In the genomic region with DNA sequence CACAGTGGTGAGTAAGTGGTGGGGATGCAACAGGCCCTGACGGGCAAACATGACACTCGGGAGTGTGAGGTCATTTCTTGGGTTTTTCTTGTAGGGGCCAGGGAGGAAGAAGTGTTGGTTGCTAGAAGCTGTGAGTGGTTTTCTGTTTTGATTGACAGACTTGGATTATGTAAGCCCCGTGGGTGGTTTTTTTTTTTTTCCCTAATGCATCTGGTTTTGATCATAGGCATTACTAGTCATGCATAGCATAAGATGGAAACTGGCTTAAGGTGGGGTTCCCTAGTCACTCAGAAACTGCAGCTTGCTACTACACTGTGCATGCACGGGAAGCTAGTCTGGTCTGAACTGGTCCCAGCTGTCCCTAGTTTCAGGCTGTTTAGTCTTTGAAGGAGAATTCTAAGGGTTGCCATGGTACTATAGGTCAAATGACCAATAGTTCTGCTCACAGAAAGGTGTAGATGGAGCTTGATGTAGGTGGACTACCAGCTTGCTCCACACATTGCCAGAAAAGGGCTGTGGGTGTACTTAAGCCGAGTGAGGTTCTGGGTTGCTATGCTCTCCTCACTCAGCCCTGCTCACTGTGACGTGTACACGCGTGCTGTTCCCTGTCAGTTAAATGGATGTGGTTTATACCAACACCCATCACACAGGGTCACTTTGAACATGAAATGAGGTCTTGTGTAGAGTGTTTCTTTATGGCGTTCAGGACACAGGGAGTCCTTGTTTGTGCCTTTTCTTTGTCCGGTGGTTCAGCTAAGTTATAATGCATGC, we compare ENCODE assay signal across 14 mouse cellular contexts.
DNase-seq lines count a peak whose midpoint lies in the region; ATAC-seq and TF ChIP-seq lines count a peak whose summit lies in the region.
"Had no signal": no experiment of that assay in that cellular context is flagged by ENCODE, and none has a peak within 500 bp of the region (broad histone marks: within the 10 kb centered on the region; RNA-seq: fewer than 3 reads in every experiment).

No protein-coding gene starts in this region.

- no peak for DNase-seq in layer of hippocampus, adult 2 months (ENCODE audit: low spot score in 2 of 2)
- DNase-seq in layer of hippocampus, postnatal 36 days: no peak
- peak; percentile 33 for DNase-seq in CH12.LX (ENCODE audit: extremely low read depth)
- peak; percentile 55 for DNase-seq in embryonic facial prominence, embryonic 14.5 days (ENCODE audit: low spot score)
- DNase-seq in urinary bladder, adult 2 months (ENCODE audit: low spot score): no peak
- no peak for DNase-seq in left cerebral cortex, adult 11 months (ENCODE audit: low spot score)
- DNase-seq: adrenal gland, postnatal 36 days; kidney, adult 2 months; liver; thymus, postnatal 14 days had no signal

- no peak for TF ChIP-seq CTCF in layer of hippocampus, adult 2 months (conservative IDR thresholded peaks at IDR 0.05)
- TF ChIP-seq CTCF in CH12.LX (conservative IDR thresholded peaks at IDR 0.05 in 1 of 2, IDR thresholded peaks at IDR 0.05 in 1 of 2; ENCODE audit: low read depth in 2 of 2, low read length in 2 of 2): no peak

- no peak for TF ChIP-seq RAD21 in CH12.LX (IDR thresholded peaks at IDR 0.05; ENCODE audit: low read depth, low read length)

- no peak overlapping the region for H3K4me3 ChIP-seq in layer of hippocampus, adult 2 months
- H3K4me3 ChIP-seq in CH12.LX (replicated peaks in 1 of 3; ENCODE audit: low read depth in 2 of 3, low read length in 2 of 3, poor library complexity in 1 of 3): no peak overlapping the region
- H3K4me3 ChIP-seq in embryonic facial prominence, embryonic 14.5 days (ENCODE audit: low read depth, low read length): no peak overlapping the region
- H3K4me3 ChIP-seq: heart, embryonic 12.5 days; midbrain, embryonic 12.5 days had no signal

- H3K27me3 ChIP-seq in CH12.LX (replicated peaks): peaks cover 2% of the 10 kb centered on the region
- no peaks in the 10 kb centered on the region for H3K27me3 ChIP-seq in embryonic facial prominence, embryonic 14.5 days (replicated peaks; ENCODE audit: control insufficient read depth, insufficient read depth, low read length)
- H3K27me3 ChIP-seq: heart, embryonic 12.5 days; midbrain, embryonic 12.5 days had no signal

- no peak overlapping the region for H3K9ac ChIP-seq in CH12.LX (ENCODE audit: insufficient read depth, low read depth)
- H3K9ac ChIP-seq in embryonic facial prominence, embryonic 14.5 days (ENCODE audit: low read depth, low read length): no peak overlapping the region
- H3K9ac ChIP-seq: heart, embryonic 12.5 days; midbrain, embryonic 12.5 days had no signal

- H3K27ac ChIP-seq in layer of hippocampus, adult 2 months: peak overlapping the region; percentile 49
- H3K27ac ChIP-seq in CH12.LX (ENCODE audit: insufficient read depth, low read depth): no peak overlapping the region
- no peak overlapping the region for H3K27ac ChIP-seq in embryonic facial prominence, embryonic 14.5 days (replicated peaks; ENCODE audit: low read depth, low read length)
- H3K27ac ChIP-seq: midbrain, embryonic 12.5 days had no signal

- 56% methylated on average over 10 of the region's 10 CpGs for WGBS in embryonic facial prominence, embryonic 14.5 days

- H3K79me2 ChIP-seq in CH12.LX (replicated peaks; ENCODE audit: control insufficient read depth, extremely low read depth, insufficient read depth, poor library complexity, severe bottlenecking): no peaks in the 10 kb centered on the region

- no peak for TF ChIP-seq POLR2A in CH12.LX (IDR thresholded peaks at IDR 0.05; ENCODE audit: low read depth, low read length)

- no peaks in the 10 kb centered on the region for H3K36me3 ChIP-seq in CH12.LX (replicated peaks in 1 of 2; ENCODE audit: control insufficient read depth in 1 of 2, insufficient read depth in 1 of 2, low read length in 1 of 2)
- H3K36me3 ChIP-seq in embryonic facial prominence, embryonic 14.5 days (ENCODE audit: control insufficient read depth, insufficient read depth, low read length): no peaks in the 10 kb centered on the region
- H3K36me3 ChIP-seq: heart, embryonic 12.5 days; midbrain, embryonic 12.5 days had no signal

- no peaks in the 10 kb centered on the region for H3K9me3 ChIP-seq in CH12.LX (replicated peaks; ENCODE audit: low read length)
- H3K9me3 ChIP-seq in embryonic facial prominence, embryonic 14.5 days (ENCODE audit: control insufficient read depth, low read length): no peaks in the 10 kb centered on the region
- H3K9me3 ChIP-seq: heart, embryonic 12.5 days; midbrain, embryonic 12.5 days had no signal

- in situ Hi-C loops in CH12.LX (cut with MboI; ENCODE audit: low pct_ligation_motif_present, low pct_unique_long_range_greater_than_20kb, low sequenced_read_pairs): loop anchor here (25.0 kb wide), 2 partner anchors 278 to 553 kb away; no protein-coding TSS in a partner anchor

- H3K4me1 ChIP-seq in CH12.LX (ENCODE audit: control insufficient read depth in 1 of 2, insufficient read depth in 2 of 2): peaks cover 14 to 39% of the 10 kb centered on the region in 2 experiments
- H3K4me1 ChIP-seq in embryonic facial prominence, embryonic 14.5 days (ENCODE audit: control insufficient read depth, insufficient read depth, low read length): peaks cover 10% of the 10 kb centered on the region; the same call in 1 of the 2 replicates
- H3K4me1 ChIP-seq: heart, embryonic 12.5 days; midbrain, embryonic 12.5 days had no signal

- no peak for ATAC-seq in embryonic facial prominence, embryonic 14.5 days (ENCODE audit: low read depth)
- ATAC-seq in neutrophil, adult 5-6 weeks (ENCODE audit: extremely low read depth, insufficient number of reproducible peaks, low FRiP score, poor library complexity, severe bottlenecking): peak; percentile 36; the same call in 1 of the 2 replicates
- ATAC-seq: lung, postnatal 0 days had no signal

- 0 out of 2 replicates have a peak overlapping the region, but pooled peaks have one; percentile 11 for H3K4me2 ChIP-seq in CH12.LX (ENCODE audit: insufficient read depth, low read depth, poor library complexity, severe bottlenecking)
- no peak overlapping the region for H3K4me2 ChIP-seq in embryonic facial prominence, embryonic 14.5 days (ENCODE audit: low read depth, low read length)
- H3K4me2 ChIP-seq: heart, embryonic 12.5 days; midbrain, embryonic 12.5 days had no signal

- peak; percentile 27; the same call in 1 of the 2 replicates for TF ChIP-seq EP300 in CH12.LX (IDR thresholded peaks at IDR 0.05; ENCODE audit: low read length)

- dilution Hi-C loops in CH12.LX (cut with MboI; ENCODE audit: extremely low pct_ligation_motif_present, extremely low pct_unique_long_range_greater_than_20kb, low sequenced_read_pairs): no loop called here

TF ChIP-seq in CH12.LX, 34 proteins besides CTCF, POLR2A, EP300 and RAD21:
- TF ChIP-seq JUND (conservative IDR thresholded peaks at IDR 0.05; ENCODE audit: low read depth, low read length) (0 out of 2 replicates have a peak, but pooled peaks have one; percentile 11), E2F4 (IDR thresholded peaks at IDR 0.05; ENCODE audit: insufficient replicate concordance, low read depth, low read length) (no peak), UBTF (IDR thresholded peaks at IDR 0.05; ENCODE audit: low read depth, low read length) (no peak), IRF4 (IDR thresholded peaks at IDR 0.05; ENCODE audit: low read depth, low read length) (no peak), ETS1 (conservative IDR thresholded peaks at IDR 0.05; ENCODE audit: low read depth, low read length) (peak; percentile 63), BHLHE40 (IDR thresholded peaks at IDR 0.05; ENCODE audit: low read depth, low read length) (no peak), MAX (IDR thresholded peaks at IDR 0.05; ENCODE audit: low read length) (no peak), ZNF384 (IDR thresholded peaks at IDR 0.05; ENCODE audit: low read depth, low read length) (peak; percentile 92)

Comparison
In these comparisons a context has a peak if more than half of its experiments do, and no peak if none do; other contexts are left out.
1. DNase-seq: peak in CH12.LX (single experiment) and embryonic facial prominence, embryonic 14.5 days (single experiment); none in layer of hippocampus, adult 2 months (0 of 2), layer of hippocampus, postnatal 36 days (0 of 2), urinary bladder, adult 2 months (single experiment) and left cerebral cortex, adult 11 months (single experiment).